ENCODE assay signal across 10 mouse cellular contexts in the genomic region with DNA sequence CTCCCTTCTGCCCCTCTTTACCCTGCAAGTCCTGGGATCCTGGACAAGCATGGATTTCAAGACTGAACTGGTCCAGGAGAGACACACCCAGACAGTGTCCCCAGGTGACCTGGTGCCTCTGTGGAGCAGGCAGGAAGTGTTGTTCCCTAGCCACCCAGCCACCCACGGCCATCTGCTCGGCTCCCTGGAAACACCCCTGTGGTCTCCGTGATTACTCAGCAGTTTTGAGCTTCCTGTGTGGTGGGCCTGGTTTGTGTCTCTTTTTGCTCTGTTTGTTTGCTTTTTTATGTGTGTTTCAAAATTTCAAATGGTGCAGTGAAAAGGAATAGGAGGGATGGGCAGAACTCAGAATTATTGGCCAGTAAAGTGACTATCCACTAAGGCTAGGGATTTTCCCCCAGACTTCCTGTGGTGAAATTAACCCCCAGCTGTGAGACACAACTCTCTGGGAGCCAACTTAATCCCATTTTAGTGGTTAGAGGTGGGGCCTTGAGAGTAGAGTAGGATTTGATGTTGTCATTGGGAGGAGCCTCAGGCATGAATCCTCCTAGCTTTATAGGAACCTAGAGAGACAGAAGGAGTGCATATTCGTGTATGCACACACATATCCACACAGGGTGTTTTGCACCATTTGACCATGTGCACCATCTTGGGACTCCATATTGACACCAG. TPM values are rescaled to one million over a fixed set of nuclear protein-coding genes. Genes with fewer than 3 reads are reported as not detected.
DNase-seq lines count a peak whose midpoint lies in the region; TF ChIP-seq lines count a peak whose summit lies in the region.
"Had no signal": no experiment of that assay in that cellular context is flagged by ENCODE, and none has a peak within 500 bp of the region (broad histone marks: within the 10 kb centered on the region; RNA-seq: fewer than 3 reads in every experiment).

No protein-coding gene starts in this region.

- DNase-seq in right cerebral cortex, adult 18-20 months = peak; percentile 51
- DNase-seq in right cerebral cortex, postnatal 25 days = no peak
- peak; percentile 13 to 42 for DNase-seq in layer of hippocampus, postnatal 14 days (ENCODE audit: low spot score in 2 of 2)
- peak; percentile 6 for DNase-seq in thymus, postnatal 25 days
- no peak for DNase-seq in kidney, adult 11 months
- DNase-seq in urinary bladder, adult 18-20 months (ENCODE audit: low spot score in 2 of 2) = no peak
- no peak for DNase-seq in cerebellum, adult 18-20 months

- no peak overlapping the region for H3K4me3 ChIP-seq in bone marrow macrophage, adult 2 months (ENCODE audit: insufficient read depth, low read length)
- H3K4me3 ChIP-seq: hindbrain, embryonic 15.5 days; limb, embryonic 12.5 days had no signal

- TF ChIP-seq CTCF in bone marrow macrophage, adult 2 months (IDR thresholded peaks at IDR 0.05; ENCODE audit: low read depth, low read length) = no peak

- H3K4me1 ChIP-seq in bone marrow macrophage, adult 2 months (ENCODE audit: control insufficient read depth, insufficient read depth, low read length) = peaks cover 41% of the 10 kb centered on the region
- H3K4me1 ChIP-seq: hindbrain, embryonic 15.5 days; limb, embryonic 12.5 days had no signal

- peak overlapping the region; percentile 69 for H3K27ac ChIP-seq in bone marrow macrophage, adult 2 months (ENCODE audit: insufficient read depth, low read depth, low read length)
- H3K27ac ChIP-seq: hindbrain, embryonic 15.5 days; limb, embryonic 12.5 days had no signal

- TF ChIP-seq POLR2A in bone marrow macrophage, adult 2 months (IDR thresholded peaks at IDR 0.05; ENCODE audit: borderline replicate concordance, low read depth, low read length) = no peak

RNA-seq across cellular contexts. Expression of a gene that starts 59.7 kb away (rescaled TPM):
- polyA plus RNA-seq in bone marrow macrophage, adult 2 months (2012; ENCODE audit: insufficient read depth, insufficient read length, missing spikeins) = 33.1 and 36.5 TPM in 2 replicates
- 10 to 100 TPM; 38.7 to 40.4 TPM for total RNA-seq in layer of hippocampus, postnatal 14 days (2021)

Comparison
In these comparisons a context has a peak if more than half of its experiments do, and no peak if none do; other contexts are left out.
1. DNase-seq: peak in right cerebral cortex, adult 18-20 months (single experiment), layer of hippocampus, postnatal 14 days (2 of 2) and thymus, postnatal 25 days (single experiment); none in right cerebral cortex, postnatal 25 days (single experiment), kidney, adult 11 months (single experiment), urinary bladder, adult 18-20 months (0 of 2) and cerebellum, adult 18-20 months (0 of 2).